Mouse (Mus musculus): ENCODE measurements around the gene Wls. TPM values are rescaled to one million over a fixed set of nuclear protein-coding genes. Genes with fewer than 3 reads are reported as not detected.

The Wls gene
- polyA plus RNA-seq, 1 experiment from 2014 or later: 7.5 TPM

- Histone ChIP-seq H3K4me2 (ENCODE audit: low read depth, low read length) (no peak overlapping the region), H3K27me3 (ENCODE audit: control insufficient read depth, insufficient read depth, low read depth, low read length) (no peaks in the 10 kb centered on the region), H3K36me3 (ENCODE audit: control insufficient read depth, insufficient read depth) (no peaks in the 10 kb centered on the region)
Measured at GRCm38 (mm10) chr3:159890176-159891056, 50.9 kb downstream of the Wls start.

DNA sequence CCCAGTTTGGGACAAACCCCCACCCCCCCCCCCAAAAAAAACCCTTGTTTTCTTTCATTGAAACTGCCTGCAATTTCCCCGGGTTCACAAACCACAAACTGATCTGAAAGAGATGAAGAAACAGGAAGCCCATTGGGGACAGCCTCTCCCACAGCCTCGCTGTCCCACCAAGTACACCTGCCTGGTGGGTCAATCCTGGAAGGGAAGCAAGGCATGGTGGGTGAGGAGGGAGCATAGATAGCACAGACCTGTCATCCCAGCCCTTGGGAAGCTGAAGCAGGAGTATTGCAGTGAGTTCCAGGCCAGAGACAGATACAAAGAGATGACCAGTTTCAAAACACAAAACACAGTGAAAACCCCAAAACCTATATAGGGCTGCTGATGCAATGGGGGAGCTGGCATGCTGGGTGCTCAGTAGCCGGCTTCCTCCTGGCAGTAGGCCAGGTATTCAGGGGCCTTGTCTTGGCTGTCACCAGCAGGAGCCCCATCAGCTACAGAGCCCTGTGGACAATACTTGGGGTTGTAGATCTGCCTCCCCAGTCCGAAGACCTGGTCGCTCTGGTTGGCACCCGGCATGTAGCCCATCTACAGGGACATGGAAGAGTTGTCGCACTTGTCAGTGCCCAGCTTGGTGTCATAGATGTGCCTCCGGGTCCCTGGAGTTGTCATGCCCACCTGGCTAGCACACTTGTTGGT lies 51.7 kb downstream of the Wls start:
- H3K9me3 ChIP-seq (replicated peaks; ENCODE audit: control insufficient read depth, low read length): no peaks in the 10 kb centered on the region
- H3K4me1 ChIP-seq (ENCODE audit: control insufficient read depth, low read depth, low read length): no peaks in the 10 kb centered on the region
- no peak overlapping the region for H3K9ac ChIP-seq (ENCODE audit: low read depth, low read length)
- H3K36me3 ChIP-seq (ENCODE audit: control insufficient read depth, insufficient read depth): no peaks in the 10 kb centered on the region
- H3K27me3 ChIP-seq (ENCODE audit: control insufficient read depth, insufficient read depth, low read depth, low read length): no peaks in the 10 kb centered on the region
- ATAC-seq (ENCODE audit: low read depth): peak; percentile 35; the same call in 1 of the 2 replicates
- H3K27ac ChIP-seq (ENCODE audit: low read length): no peak overlapping the region
- no peak overlapping the region for H3K4me3 ChIP-seq (ENCODE audit: low read depth, low read length)
- no peak overlapping the region for H3K4me2 ChIP-seq (ENCODE audit: low read depth, low read length)
- 62% methylated on average over 8 of the region's 8 CpGs for WGBS (ENCODE audit: insufficient replicate concordance)

More at GRCm38 (mm10) chr3:159890176-159891056, 50.9 kb downstream of the Wls start:
- ATAC-seq (ENCODE audit: low read depth): no peak
- Histone ChIP-seq H3K4me3 (ENCODE audit: low read depth, low read length) (no peak overlapping the region), H3K27ac (ENCODE audit: low read length) (no peak overlapping the region), H3K9ac (ENCODE audit: low read depth, low read length) (no peak overlapping the region), H3K9me3 (replicated peaks; ENCODE audit: control insufficient read depth, low read length) (no peaks in the 10 kb centered on the region), H3K4me1 (ENCODE audit: control insufficient read depth, low read depth, low read length) (no peaks in the 10 kb centered on the region)
- WGBS (ENCODE audit: insufficient replicate concordance): 46% methylated on average over 5 of the region's 5 CpGs

GRCm38 (mm10) chr3:159907329-159907728 lies 67.9 kb downstream of the Wls start:
- no peak overlapping the region for H3K4me2 ChIP-seq (ENCODE audit: low read depth, low read length)
- H3K9ac ChIP-seq (ENCODE audit: low read depth, low read length): no peak overlapping the region
- H3K36me3 ChIP-seq (ENCODE audit: control insufficient read depth, insufficient read depth): no peaks in the 10 kb centered on the region
- H3K27ac ChIP-seq (ENCODE audit: low read length): no peak overlapping the region
- WGBS (ENCODE audit: insufficient replicate concordance): 69% methylated on average over 1 of the region's 1 CpGs
- no peak overlapping the region for H3K4me3 ChIP-seq (ENCODE audit: low read depth, low read length)
- H3K27me3 ChIP-seq (ENCODE audit: control insufficient read depth, insufficient read depth, low read depth, low read length): no peaks in the 10 kb centered on the region
- H3K9me3 ChIP-seq (replicated peaks; ENCODE audit: control insufficient read depth, low read length): no peaks in the 10 kb centered on the region
- no peak for ATAC-seq (ENCODE audit: low read depth)
- no peaks in the 10 kb centered on the region for H3K4me1 ChIP-seq (ENCODE audit: control insufficient read depth, low read depth, low read length)

- no peaks in the 10 kb centered on the region for H3K27me3 ChIP-seq (ENCODE audit: control insufficient read depth, insufficient read depth, low read depth, low read length)
- H3K27ac ChIP-seq (ENCODE audit: low read length): no peak overlapping the region
- no peak overlapping the region for H3K4me3 ChIP-seq (ENCODE audit: low read depth, low read length)
- no peak overlapping the region for H3K4me2 ChIP-seq (ENCODE audit: low read depth, low read length)
- no peak for ATAC-seq (ENCODE audit: low read depth)
- 67% methylated on average over 2 of the region's 2 CpGs for WGBS (ENCODE audit: insufficient replicate concordance)
- H3K4me1 ChIP-seq (ENCODE audit: control insufficient read depth, low read depth, low read length): no peaks in the 10 kb centered on the region
- no peaks in the 10 kb centered on the region for H3K9me3 ChIP-seq (replicated peaks; ENCODE audit: control insufficient read depth, low read length)
- H3K9ac ChIP-seq (ENCODE audit: low read depth, low read length): no peak overlapping the region
- no peaks in the 10 kb centered on the region for H3K36me3 ChIP-seq (ENCODE audit: control insufficient read depth, insufficient read depth)
Measured at GRCm38 (mm10) chr3:159917328-159918090, 78.0 kb downstream of the Wls start.

Other genes starting within 250 kb of the Wls start
- not detected in 2 replicates for gene Rpe65, start 240.5 kb upstream of the Wls start, polyA plus RNA-seq (2015; fragmentation: Nextera tagmentation; extraction: Ambion mirVana)